Mouse (Mus musculus): ENCODE results near the gene Klhdc10.

The Klhdc10 gene

GRCm38 (mm10) chr6:30465586-30465985 is 63.9 kb downstream of the Klhdc10 start:
- no peak for DNase-seq (ENCODE audit: extremely low read depth, insufficient read length, low spot score)

GRCm38 (mm10) chr6:30468058-30468457 is 66.4 kb downstream of the Klhdc10 start:
- no peak for DNase-seq (ENCODE audit: extremely low read depth, insufficient read length, low spot score)

DNA sequence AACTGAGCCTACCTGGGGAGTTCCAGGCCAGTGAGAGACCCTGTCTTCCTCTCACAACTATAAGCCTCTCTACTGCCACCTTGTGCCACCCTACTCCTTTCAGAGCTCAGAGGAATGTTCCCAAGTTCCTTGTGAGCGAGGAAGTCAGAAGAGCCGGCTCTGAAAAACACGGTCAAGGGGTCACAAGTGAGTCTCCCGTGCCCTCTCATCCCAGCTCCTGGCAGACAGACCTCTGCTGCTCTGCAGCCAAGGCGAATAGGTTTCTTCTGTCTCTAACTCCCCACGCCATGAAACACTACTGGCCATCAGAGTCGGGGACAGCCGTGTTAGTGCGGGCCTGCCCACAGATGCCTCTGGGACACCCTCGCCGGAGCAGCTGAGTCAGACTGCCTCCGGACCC is 67.0 kb downstream of the Klhdc10 start:
- DNase-seq (ENCODE audit: extremely low read depth, insufficient read length, low spot score) = peak; percentile 73

DNA sequence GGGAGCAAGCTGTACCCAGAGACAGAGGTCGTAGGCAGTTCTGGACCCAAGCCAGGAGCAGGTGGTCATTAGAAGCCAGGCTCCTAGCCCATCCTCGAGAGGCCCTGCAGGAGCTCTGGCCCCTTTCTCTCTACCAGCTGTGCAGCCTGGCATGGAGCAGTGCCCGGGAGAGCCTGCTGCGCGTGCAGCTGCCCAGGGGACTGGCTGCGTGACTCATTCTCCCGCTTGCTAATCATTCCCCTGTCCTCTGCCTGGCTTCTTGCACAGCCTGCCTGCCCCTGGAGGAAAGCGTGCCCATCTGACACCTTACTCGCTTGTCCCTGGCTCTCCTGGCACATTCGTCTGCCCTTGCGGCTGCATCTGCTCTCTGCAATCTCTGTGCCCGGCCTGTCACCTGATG is 67.7 kb downstream of the Klhdc10 start:
- DNase-seq (ENCODE audit: extremely low read depth, insufficient read length, low spot score) = peak; percentile 87

GRCm38 (mm10) chr6:30471706-30472105 is 70.0 kb downstream of the Klhdc10 start:
- DNase-seq (ENCODE audit: extremely low read depth, insufficient read length, low spot score) = no peak

GRCm38 (mm10) chr6:30476025-30476765 is 74.5 kb downstream of the Klhdc10 start:
- no peak for DNase-seq (ENCODE audit: extremely low read depth, insufficient read length, low spot score)

DNA sequence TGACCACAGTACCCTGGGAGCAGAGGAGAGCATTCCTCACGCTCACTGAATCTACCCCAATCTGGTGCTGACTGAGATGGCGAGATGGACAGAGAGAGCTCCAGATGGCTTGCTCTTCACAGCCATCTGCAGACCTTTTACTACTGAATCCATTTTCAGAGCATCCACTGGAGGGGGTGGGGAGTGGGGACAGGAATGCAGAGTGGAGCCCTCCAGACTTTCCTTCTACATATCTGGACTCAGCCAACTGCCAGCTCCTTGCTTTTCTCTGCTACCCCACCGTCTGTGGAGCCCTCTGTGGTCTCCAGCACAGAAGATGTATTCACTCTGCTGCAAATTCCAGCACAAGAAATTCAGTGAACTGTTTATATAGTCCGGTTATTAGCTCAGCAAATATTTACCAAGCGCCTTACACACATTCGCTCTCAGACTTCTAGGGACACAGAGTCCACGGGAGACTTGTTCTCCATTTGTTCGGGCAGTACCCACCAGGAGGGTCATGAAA is 75.6 kb downstream of the Klhdc10 start:
- DNase-seq (ENCODE audit: extremely low read depth, insufficient read length, low spot score) = no peak

- DNase-seq (ENCODE audit: extremely low read depth, insufficient read length, low spot score) = no peak
Measured at GRCm38 (mm10) chr6:30477784-30478183, 76.1 kb downstream of the Klhdc10 start.

GRCm38 (mm10) chr6:30479418-30479817 is 77.8 kb downstream of the Klhdc10 start:
- no peak for DNase-seq (ENCODE audit: extremely low read depth, insufficient read length, low spot score)

DNA sequence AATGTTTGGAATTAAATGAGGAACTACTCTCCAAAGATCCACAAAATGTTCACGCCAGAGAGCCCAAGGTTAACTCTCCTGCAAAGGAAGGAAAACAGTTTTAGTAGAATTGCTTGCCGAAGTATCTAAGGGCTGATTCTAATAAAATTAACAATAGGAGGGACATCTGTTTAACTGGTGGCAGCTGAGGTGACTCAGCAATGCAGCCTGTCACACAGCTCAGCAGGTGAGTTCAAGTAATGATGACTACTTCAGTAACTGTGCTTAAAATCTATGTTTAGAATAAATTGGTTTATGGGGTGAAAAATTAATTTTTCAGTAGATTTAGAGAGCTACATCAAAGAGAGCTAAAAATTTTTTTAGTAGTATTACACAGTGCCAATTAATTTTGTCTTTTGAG is 81.2 kb downstream of the Klhdc10 start:
- DNase-seq (ENCODE audit: extremely low read depth, insufficient read length, low spot score) = no peak

- no peak for DNase-seq (ENCODE audit: extremely low read depth, insufficient read length, low spot score)
Measured at GRCm38 (mm10) chr6:30486504-30486903, 84.8 kb downstream of the Klhdc10 start.

DNA sequence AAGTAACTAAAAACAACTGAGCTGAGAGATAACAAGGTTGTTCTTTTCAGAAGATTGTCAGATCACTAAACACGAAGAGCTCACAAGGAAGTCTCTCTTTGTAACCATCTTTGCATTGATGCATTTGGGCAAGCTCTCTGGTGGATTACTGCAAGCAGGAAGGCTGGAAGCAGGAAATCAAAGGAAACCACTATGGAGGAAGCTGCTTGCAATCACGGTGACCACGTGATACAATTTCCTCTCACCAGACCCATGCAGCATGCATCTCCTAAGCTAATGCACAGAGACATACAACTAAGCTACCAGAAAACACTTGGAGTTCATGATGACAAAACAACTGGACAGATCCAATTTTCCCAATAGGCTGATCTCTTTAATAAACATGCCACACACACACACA is 97.4 kb downstream of the Klhdc10 start:
- DNase-seq (ENCODE audit: extremely low read depth, insufficient read length, low spot score) = no peak
